Mouse (Mus musculus) forebrain, embryonic 10.5 days (tissue): ENCODE data around the gene Svbp. TPM values are rescaled to one million over a fixed set of nuclear protein-coding genes. Genes with fewer than 3 reads are reported as not detected.

Experiments
- DNase-seq: peaks from one replicate; pipeline ENCODE4 v3.0.0-alpha.2; 2017; ENCODE audit warnings: low spot score; ENCODE audit errors: extremely low spot score
- H3K27ac ChIP-seq: fragments of 300-500 bp; sonication (generic); 2 replicates; pipeline ENCODE4 v1.5.1; 2016; ENCODE audit warnings: mild to moderate bottlenecking
- H3K27me3 ChIP-seq: fragments of 300-500 bp; sonication (generic); 2 replicates; pipeline ENCODE4 v1.6.1; 2016; ENCODE audit warnings: mild to moderate bottlenecking; ENCODE audit not compliant: poor library complexity, severe bottlenecking
- H3K36me3 ChIP-seq: fragments of 300-500 bp; sonication (generic); replicated peaks from 2 replicates; pipeline ENCODE4 v1.6.1; 2016; ENCODE audit warnings: mild to moderate bottlenecking, moderate library complexity
- H3K4me1 ChIP-seq: fragments of 300-500 bp; sonication (generic); 2 replicates; pipeline ENCODE4 v1.6.1; 2016
- H3K4me3 ChIP-seq: fragments of 300-500 bp; sonication (generic); 2 replicates; pipeline ENCODE4 v1.5.1; 2016; ENCODE audit warnings: mild to moderate bottlenecking, moderate library complexity
- H3K9me3 ChIP-seq: fragments of 300-500 bp; sonication (generic); 2 replicates; pipeline ENCODE4 v1.6.1; 2016; ENCODE audit warnings: mild to moderate bottlenecking, moderate library complexity
- WGBS: fragments of 180-500 bp; shearing (Covaris S2); methylation state at CpG from one replicate; pipeline ENCODE4 v1.1.7; 2016; 5-methylcytosine and 5-hydroxymethylcytosine counted together
- polyA plus RNA-seq: library from polyadenylated mRNA; unstranded; fragments of >200 nt; fragmentation: Nextera tagmentation; extraction: Ambion mirVana; gene quantifications from 2 replicates; pipeline ENCODE4 v1.2.1, GENCODE M21; 2016

The Svbp gene
- polyA plus RNA-seq, 1 experiment from 2014 or later, result 138 TPM

GRCm38 (mm10) chr4:119177702-119178101 lies 17.4 kb upstream of the Svbp start:
- no peak for DNase-seq
- WGBS, result 79% methylated on average over 5 of the region's 5 CpGs
- Histone ChIP-seq H3K27me3 (no peaks in the 10 kb centered on the region), H3K36me3 (no peaks in the 10 kb centered on the region), H3K9me3 (no peaks in the 10 kb centered on the region), H3K4me1 (peaks cover 13% of the 10 kb centered on the region), H3K4me3 (no peak overlapping the region), H3K27ac (no peak overlapping the region)

DNA sequence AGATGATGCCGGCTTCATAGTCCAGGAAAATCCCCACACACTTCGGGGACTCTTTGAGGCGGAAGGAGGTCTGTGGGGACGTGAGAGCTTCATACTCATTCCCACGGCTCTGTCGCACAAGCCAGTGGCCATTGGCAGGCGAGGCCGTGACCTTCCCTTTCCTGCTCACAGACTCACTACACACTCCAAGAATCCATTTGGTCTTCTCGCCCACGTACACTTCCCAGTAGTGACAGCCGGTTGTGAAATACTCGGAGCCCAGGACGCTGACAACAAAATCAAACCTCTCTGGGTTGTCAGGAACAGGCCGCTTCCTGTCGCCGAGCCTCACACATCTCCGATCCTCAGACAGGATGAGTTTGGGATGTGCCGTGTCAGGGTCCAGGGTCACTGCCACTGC lies 16.8 kb upstream of the Svbp start:
- WGBS, result 77% methylated on average over 18 of the region's 18 CpGs
- DNase-seq, result no peak
- H3K27ac ChIP-seq, result no peak overlapping the region
- no peaks in the 10 kb centered on the region for H3K9me3 ChIP-seq
- no peaks in the 10 kb centered on the region for H3K36me3 ChIP-seq
- H3K27me3 ChIP-seq, result no peaks in the 10 kb centered on the region
- no peak overlapping the region for H3K4me3 ChIP-seq
- H3K4me1 ChIP-seq, result peaks cover 6% of the 10 kb centered on the region

GRCm38 (mm10) chr4:119180133-119180707 lies 14.9 kb upstream of the Svbp start:
- 62% methylated on average over 4 of the region's 4 CpGs for WGBS
- H3K9me3 ChIP-seq, result no peaks in the 10 kb centered on the region
- H3K4me3 ChIP-seq, result no peak overlapping the region
- DNase-seq, result no peak
- H3K4me1 ChIP-seq, result no peaks in the 10 kb centered on the region
- H3K27me3 ChIP-seq, result no peaks in the 10 kb centered on the region
- H3K27ac ChIP-seq, result no peak overlapping the region
- H3K36me3 ChIP-seq, result no peaks in the 10 kb centered on the region

GRCm38 (mm10) chr4:119181456-119181855 lies 13.7 kb upstream of the Svbp start:
- Histone ChIP-seq H3K4me1 (no peaks in the 10 kb centered on the region), H3K27ac (no peak overlapping the region), H3K4me3 (no peak overlapping the region), H3K9me3 (no peaks in the 10 kb centered on the region), H3K36me3 (no peaks in the 10 kb centered on the region), H3K27me3 (no peaks in the 10 kb centered on the region)
- WGBS, result 91% methylated on average over 9 of the region's 9 CpGs
- no peak for DNase-seq

DNA sequence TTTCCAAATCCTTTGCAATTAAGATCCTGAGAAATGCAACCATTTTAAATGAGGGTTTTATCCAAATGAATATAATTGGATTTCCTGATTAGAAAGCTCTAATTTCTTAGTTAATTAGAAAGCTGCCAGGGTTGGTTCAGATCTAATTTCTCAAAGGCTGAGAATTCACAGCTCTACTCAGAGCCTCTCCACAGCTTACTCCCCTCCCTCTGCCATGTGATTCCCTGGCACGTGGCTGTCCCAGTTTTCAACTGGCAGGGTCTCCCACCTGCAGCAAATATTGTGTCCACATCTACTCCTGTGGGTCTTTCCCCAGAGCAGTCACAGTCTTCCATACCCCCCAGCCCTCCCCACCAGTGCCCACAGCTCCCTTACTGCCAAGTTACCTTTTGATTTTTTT lies 11.6 kb upstream of the Svbp start:
- no peaks in the 10 kb centered on the region for H3K4me1 ChIP-seq
- DNase-seq, result no peak
- H3K27ac ChIP-seq, result no peak overlapping the region
- H3K27me3 ChIP-seq, result no peaks in the 10 kb centered on the region
- 63% methylated on average over 1 of the region's 1 CpGs for WGBS
- no peaks in the 10 kb centered on the region for H3K9me3 ChIP-seq
- H3K36me3 ChIP-seq, result no peaks in the 10 kb centered on the region
- no peak overlapping the region for H3K4me3 ChIP-seq

DNA sequence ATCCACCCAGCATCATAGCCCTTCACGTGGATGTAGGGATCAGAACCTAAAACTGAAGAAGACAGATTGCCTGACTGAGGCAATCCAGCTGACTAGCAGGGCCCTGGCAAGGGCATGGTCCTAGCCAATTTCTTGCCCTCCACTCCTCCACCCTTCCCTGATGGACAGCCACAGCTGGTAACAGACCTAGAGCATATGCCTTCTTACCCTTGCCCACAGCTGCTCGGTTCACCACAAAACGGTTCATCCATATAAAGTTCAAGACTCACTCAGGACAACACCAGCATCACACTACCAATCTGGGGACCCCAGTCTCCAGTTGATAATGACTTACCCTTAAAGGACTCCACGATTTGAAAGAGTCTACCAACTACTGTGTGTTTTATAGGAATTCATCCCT lies 9.3 kb upstream of the Svbp start:
- Histone ChIP-seq H3K9me3 (no peaks in the 10 kb centered on the region), H3K36me3 (no peaks in the 10 kb centered on the region), H3K27me3 (no peaks in the 10 kb centered on the region), H3K4me1 (no peaks in the 10 kb centered on the region), H3K4me3 (no peak overlapping the region), H3K27ac (no peak overlapping the region)
- WGBS, result 86% methylated on average over 4 of the region's 4 CpGs
- DNase-seq, result no peak

- Histone ChIP-seq H3K27ac (no peak overlapping the region), H3K4me3 (peak overlapping the region; percentile 1), H3K27me3 (no peaks in the 10 kb centered on the region), H3K9me3 (no peaks in the 10 kb centered on the region), H3K4me1 (no peaks in the 10 kb centered on the region), H3K36me3 (no peaks in the 10 kb centered on the region)
- DNase-seq, result no peak
- 64% methylated on average over 11 of the region's 11 CpGs for WGBS
Observed at GRCm38 (mm10) chr4:119188060-119188785, 6.9 kb upstream of the Svbp start.

- DNase-seq, result no peak
- no peaks in the 10 kb centered on the region for H3K4me1 ChIP-seq
- H3K9me3 ChIP-seq, result no peaks in the 10 kb centered on the region
- 88% methylated on average over 6 of the region's 6 CpGs for WGBS
- peak overlapping the region; percentile 56; the same call in 1 of the 2 replicates for H3K27ac ChIP-seq
- no peaks in the 10 kb centered on the region for H3K27me3 ChIP-seq
- peak overlapping the region; percentile 20; the same call in 1 of the 2 replicates for H3K4me3 ChIP-seq
- no peaks in the 10 kb centered on the region for H3K36me3 ChIP-seq
Observed at GRCm38 (mm10) chr4:119189392-119189791, 5.7 kb upstream of the Svbp start.

DNA sequence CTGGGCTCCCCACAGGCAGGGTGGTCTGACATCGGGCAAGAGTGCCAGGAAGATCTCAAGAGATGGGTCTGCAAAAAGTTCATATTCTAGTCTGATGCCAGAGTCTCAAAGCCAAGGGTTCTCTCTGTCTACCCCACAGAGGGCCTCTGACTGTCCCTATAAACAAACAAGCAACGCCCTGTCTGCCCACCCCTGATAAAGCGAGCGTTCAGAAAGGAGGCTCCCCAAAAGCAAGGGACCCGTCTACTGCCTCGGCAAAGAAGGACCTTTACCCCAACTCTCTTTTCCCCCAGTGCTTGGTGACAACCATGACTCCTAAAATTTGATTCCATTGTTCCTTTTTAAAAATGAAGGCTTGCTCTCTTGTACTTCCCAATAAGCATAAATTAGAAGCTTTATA lies 5.2 kb upstream of the Svbp start, which contains the start of gene Ermap:
Ermap (minus strand) TSS at position 148 of the 400 bp plus-strand sequence.
- Histone ChIP-seq H3K27ac (peak within 1 kb of the TSS; percentile 56), H3K4me3 (peak within 1 kb of the TSS; percentile 20; the same call in 1 of the 2 replicates), H3K27me3 (no peaks in the 10 kb centered on the region), H3K4me1 (0 out of 2 replicates have a peak, but pooled peaks cover under 1% of the 10 kb centered on the region), H3K36me3 (no peaks in the 10 kb centered on the region), H3K9me3 (no peaks in the 10 kb centered on the region)
- no peak for DNase-seq
- WGBS, result 84% methylated on average over 6 of the region's 6 CpGs

GRCm38 (mm10) chr4:119190618-119191017 lies 4.5 kb upstream of the Svbp start:
- H3K36me3 ChIP-seq, result no peaks in the 10 kb centered on the region
- 82% methylated on average over 8 of the region's 8 CpGs for WGBS
- H3K27me3 ChIP-seq, result no peaks in the 10 kb centered on the region
- peaks cover 8% of the 10 kb centered on the region for H3K4me1 ChIP-seq
- H3K27ac ChIP-seq, result peak overlapping the region; percentile 56; the same call in 1 of the 2 replicates
- H3K4me3 ChIP-seq, result no peak overlapping the region
- H3K9me3 ChIP-seq, result no peaks in the 10 kb centered on the region
- no peak for DNase-seq

DNA sequence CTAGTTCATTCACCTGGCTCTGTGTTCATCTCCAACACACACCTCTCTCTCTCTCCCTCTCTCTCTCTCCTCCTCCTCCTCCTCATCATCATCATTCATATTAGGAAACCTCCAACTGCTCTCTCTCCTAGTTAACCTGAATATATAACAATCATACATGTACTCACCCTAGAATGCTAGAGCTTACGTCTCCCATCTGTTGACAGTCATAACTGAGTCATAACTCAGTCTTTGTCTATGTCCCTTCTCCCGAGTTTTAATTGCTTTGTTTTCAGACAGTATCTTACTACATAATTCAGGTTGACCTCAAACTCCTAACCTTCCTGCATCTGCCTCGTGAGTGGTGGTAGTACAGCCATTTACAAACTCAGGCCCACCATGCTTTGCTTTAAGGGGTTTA lies 3.8 kb upstream of the Svbp start:
- Histone ChIP-seq H3K27ac (no peak overlapping the region), H3K9me3 (no peaks in the 10 kb centered on the region), H3K4me1 (peaks cover 14% of the 10 kb centered on the region), H3K4me3 (no peak overlapping the region), H3K27me3 (no peaks in the 10 kb centered on the region), H3K36me3 (no peaks in the 10 kb centered on the region)
- 80% methylated on average over 3 of the region's 3 CpGs for WGBS
- no peak for DNase-seq

DNA sequence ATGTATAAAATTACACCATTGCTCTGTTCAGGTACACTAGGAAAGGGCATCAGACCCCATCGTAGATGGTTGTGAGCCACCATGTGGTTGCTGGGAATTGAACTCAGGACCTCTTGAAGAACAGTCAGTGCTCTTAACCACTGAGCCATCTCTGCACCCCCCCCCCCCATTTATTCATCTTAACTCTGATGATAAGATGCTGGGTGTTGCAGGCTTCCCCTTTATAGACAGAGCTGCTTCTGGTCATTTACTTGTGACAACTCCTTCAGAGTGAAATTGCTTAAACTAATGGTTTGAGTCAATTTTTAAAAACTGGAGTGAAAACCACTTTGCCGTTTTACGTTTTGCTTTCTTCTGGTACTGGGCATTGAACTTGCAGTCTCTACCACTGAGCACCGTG lies 2.3 kb upstream of the Svbp start:
- H3K36me3 ChIP-seq, result 0 out of 2 replicates have a peak, but pooled peaks cover 6% of the 10 kb centered on the region
- no peak overlapping the region for H3K27ac ChIP-seq
- 87% methylated on average over 4 of the region's 4 CpGs for WGBS
- no peak for DNase-seq
- peaks cover 29% of the 10 kb centered on the region for H3K4me1 ChIP-seq
- H3K9me3 ChIP-seq, result no peaks in the 10 kb centered on the region
- H3K27me3 ChIP-seq, result no peaks in the 10 kb centered on the region
- no peak overlapping the region for H3K4me3 ChIP-seq

DNA sequence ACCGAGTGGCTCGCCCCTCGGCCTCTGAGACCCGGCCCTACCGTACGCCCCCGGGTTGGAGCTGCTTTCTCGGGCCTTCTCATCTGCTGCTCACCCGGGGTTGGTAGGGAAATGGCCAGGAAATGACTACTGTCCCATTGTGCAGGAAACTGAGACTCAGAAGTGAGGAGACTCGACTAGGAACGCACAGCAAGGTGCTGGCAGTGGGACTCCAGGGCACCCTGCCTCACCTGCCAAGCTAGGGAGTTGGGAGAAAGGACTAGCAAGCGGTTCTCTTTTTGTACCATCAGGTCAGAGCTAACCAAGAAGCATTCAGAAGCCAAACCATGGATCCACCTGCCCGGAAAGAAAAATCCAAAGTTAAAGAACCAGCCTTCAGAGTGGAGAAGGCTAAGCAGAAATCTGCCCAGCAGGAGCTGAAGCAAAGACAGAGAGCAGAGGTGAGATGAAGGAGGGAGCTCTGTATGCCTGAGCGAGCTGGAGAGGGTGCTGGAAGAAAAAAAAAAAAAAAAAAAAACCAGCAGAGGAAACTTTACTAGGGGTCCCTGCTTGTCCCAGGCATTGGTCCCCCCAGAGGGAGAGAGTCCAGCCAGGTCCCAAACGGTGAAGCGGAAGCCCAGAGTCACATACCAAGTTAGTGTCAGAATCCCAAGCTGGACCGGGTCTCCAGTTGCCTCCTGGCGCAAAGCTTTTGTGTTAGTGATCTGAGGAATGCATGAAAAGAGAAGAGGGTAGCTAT lies 645 bp downstream of the Svbp start:
- peaks cover 14% of the 10 kb centered on the region for H3K36me3 ChIP-seq
- peaks cover 35% of the 10 kb centered on the region for H3K4me1 ChIP-seq
- no peak for DNase-seq
- WGBS, result 7% methylated on average over 18 of the region's 18 CpGs
- H3K27ac ChIP-seq, result peak overlapping the region; percentile 93
- no peaks in the 10 kb centered on the region for H3K9me3 ChIP-seq
- H3K27me3 ChIP-seq, result no peaks in the 10 kb centered on the region
- peak overlapping the region; percentile 84 for H3K4me3 ChIP-seq
